Mouse (Mus musculus): ENCODE measurements around the gene Ces1d. TPM values are rescaled to one million over a fixed set of nuclear protein-coding genes. Genes with fewer than 3 reads are reported as not detected.

Ces1d gene
- total RNA-seq, 2 experiments from 2014 or later: 0.21 to 0.79 TPM

DNA sequence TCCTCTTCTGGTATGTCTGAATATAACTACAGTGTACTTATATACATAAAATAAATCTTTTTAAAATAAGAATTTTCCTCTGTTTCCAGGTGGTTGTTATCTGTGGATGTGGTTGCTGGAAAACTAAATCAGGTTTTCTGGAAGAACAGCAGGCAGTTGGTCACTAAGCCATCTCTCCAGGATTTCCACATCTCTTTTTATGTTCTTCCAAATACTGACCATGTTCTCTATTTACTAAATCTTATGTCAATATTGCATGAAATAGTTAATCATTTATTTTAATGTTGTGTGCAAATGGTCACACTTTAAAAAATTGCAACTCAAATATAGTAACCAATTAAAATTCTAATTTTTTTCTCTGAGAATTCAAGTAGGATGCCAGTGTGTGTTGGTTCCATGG lies 50.3 kb downstream of the Ces1d start:
- DNase-seq (ENCODE audit: low spot score in 2 of 2): no peak

DNA sequence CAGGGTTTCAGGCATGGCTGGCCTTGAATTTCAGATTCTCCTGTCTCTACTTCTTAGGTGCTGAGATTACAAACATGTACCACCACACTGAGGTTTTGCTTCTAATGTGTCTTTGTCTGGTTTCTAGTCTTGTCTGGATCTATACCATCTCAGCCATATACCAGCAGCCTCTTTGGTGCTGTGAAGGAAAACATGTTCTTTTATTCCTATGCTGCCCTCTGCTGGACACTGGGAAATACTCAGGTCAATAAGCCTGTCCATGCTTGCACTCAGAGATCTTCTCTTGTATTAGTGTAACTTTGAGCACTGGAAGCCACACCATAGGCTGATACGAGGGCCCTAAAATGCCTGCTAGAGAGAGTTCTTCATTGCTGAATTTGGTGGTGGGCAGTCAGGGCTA lies 56.9 kb downstream of the Ces1d start:
- DNase-seq (ENCODE audit: low spot score in 2 of 2): peak; percentile 40 to 63

DNA sequence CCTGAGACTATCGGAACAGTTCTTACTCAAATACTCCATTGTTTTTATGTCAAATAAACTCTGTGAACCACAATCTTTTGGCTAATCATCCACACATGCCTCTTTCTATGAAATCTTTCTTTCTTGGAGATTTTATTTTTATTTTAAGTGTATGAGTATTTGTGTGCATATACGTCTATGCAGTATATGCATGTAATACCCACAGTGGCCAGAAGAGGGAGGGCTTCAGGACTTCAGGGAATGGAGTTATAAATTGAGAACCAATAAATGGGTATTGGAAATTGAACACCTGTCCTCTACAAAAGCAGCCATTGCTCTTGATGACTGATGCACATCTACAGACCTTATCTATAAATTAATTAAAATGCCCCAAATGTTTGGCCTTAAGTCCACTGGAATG lies 65.4 kb downstream of the Ces1d start:
- DNase-seq (ENCODE audit: low spot score in 2 of 2): no peak

DNA sequence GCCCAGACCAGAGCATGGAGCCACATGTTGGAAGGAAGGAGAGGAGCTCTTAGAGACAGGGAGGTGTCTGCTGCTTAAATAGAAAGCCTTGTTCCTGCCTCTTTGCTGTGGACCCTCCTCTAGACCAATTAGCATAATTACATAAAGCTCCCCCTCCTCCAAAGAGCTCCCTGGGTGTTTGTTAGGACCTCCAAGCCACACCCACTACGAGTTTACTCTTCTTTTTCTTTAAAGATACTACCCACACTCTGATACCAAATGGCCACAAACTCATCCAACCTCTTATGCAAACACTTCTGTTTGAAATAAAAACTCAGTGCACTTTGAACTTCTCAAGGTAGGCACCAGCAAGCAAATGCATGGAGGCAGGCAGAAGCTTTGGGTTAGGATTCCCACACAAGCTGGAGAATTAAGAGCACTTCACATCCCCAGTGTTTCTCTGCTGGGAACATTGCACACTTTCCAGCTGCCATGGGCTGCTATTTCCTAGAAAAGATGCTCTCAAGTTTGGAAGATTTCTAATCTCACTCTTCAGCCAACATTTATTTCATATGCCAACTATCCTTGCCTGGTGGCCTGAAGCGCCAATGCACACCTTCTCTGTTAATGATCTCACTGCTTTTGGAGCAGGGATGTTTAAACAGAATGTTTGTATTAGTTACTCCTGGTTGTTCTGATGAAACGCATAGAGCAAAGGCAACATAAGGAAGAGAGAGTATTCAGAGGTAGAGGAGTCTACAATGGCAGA lies 66.2 kb downstream of the Ces1d start, which contains the start of gene Ces1c:
TSS of gene Ces1c (minus strand) at position 51 of the 748 bp plus-strand sequence.
- no peak for DNase-seq (ENCODE audit: low spot score in 2 of 2)

DNA sequence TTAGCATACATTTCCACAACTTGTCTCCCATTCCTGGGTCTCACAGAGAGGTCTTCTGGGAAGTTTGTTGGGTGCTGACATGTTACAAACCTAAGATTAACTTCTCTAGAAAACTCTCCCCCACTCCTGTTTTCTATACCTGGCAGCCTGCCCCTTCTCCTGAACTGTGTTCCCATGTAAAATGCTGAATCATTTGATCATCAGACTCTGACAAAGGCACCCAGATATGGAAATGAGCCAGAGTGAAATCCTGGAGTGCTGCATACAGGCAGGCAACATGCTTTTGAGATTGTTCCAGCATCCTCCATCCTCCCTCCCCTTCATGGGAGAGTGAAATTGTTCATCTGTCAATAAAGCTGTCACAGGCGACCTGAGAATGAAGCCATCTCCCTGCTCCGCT lies 71.2 kb downstream of the Ces1d start:
- DNase-seq (ENCODE audit: low spot score in 2 of 2): no peak

DNA sequence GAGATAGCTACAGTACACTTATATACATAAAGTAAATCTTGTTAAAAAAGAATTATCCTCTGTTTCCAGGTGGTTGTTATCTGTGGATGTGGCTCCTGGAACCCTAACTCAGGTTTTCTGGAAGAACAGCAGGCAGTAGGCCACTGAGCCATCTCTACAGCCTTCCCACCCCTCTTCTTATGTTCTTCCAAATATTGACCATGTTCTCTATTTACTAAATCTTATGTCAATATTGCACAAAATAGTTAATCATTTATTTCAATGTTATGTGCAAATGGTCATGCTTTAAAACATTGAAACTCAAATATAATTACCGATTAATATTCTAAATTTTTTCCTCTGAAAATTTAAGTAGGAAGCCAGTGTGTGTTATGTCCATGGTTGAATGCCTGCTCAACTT lies 75.6 kb downstream of the Ces1d start:
- DNase-seq (ENCODE audit: low spot score in 2 of 2): no peak

Other genes starting within 250 kb of the Ces1d start
- under 1 TPM; 0.07 to 0.14 TPM for gene Slc6a2, start 237.8 kb downstream of the Ces1d start, total RNA-seq (2021)
- gene Ces1a, start 149.6 kb downstream of the Ces1d start, total RNA-seq (2021): under 1 TPM; 0.23 to 0.40 TPM
- gene Ces1b, start 117.8 kb downstream of the Ces1d start, total RNA-seq (2021): not detected
- gene Ces1c, start 66.6 kb downstream of the Ces1d start, total RNA-seq (2021): not detected
- gene Ces1e, start 31.8 kb upstream of the Ces1d start, total RNA-seq (2021): not detected
- gene Ces1f, start 81.9 kb upstream of the Ces1d start, total RNA-seq (2021): not detected
- not detected for gene Ces1g, start 139.5 kb upstream of the Ces1d start, total RNA-seq (2021)
- gene Ces1h, start 181.9 kb upstream of the Ces1d start, total RNA-seq (2021): not detected